Mouse (Mus musculus) small intestine, adult 2 months (tissue): ENCODE results near the gene Itfg1.

Experiments used
- CTCF ChIP-seq: fragments of 200-500 bp; IDR thresholded peaks from 2 replicates; pipeline ENCODE4 v1.5.1; 2012; ENCODE audit warnings: low read depth, mild to moderate bottlenecking, control low read depth, inconsistent platforms, low read length, moderate library complexity, mixed read lengths; ENCODE audit not compliant: insufficient replicate concordance, insufficient read length; ENCODE audit errors: extremely low read depth
- POLR2A ChIP-seq: fragments of 200-500 bp; IDR thresholded peaks from 2 replicates; pipeline ENCODE4 v1.6.1; 2012; ENCODE audit warnings: low read depth, mild to moderate bottlenecking, control low read depth, inconsistent platforms, low read length, moderate library complexity

GRCm38 (mm10) chr8:85785506-85785905 lies 55.2 kb downstream of the Itfg1 start:
- TF ChIP-seq CTCF = no peak
- no peak for TF ChIP-seq POLR2A
